Mouse (Mus musculus): ENCODE results near the gene Msx1. TPM values are rescaled to one million over a fixed set of nuclear protein-coding genes. Genes with fewer than 3 reads are reported as not detected.
"Not testable (repeated sequence)": the region's sequence is repeated elsewhere in the genome, so short reads cannot be mapped to it uniquely, and the experiment has no call there.

Msx1 gene
- polyA plus RNA-seq, 1 experiment, result not detected

DNA sequence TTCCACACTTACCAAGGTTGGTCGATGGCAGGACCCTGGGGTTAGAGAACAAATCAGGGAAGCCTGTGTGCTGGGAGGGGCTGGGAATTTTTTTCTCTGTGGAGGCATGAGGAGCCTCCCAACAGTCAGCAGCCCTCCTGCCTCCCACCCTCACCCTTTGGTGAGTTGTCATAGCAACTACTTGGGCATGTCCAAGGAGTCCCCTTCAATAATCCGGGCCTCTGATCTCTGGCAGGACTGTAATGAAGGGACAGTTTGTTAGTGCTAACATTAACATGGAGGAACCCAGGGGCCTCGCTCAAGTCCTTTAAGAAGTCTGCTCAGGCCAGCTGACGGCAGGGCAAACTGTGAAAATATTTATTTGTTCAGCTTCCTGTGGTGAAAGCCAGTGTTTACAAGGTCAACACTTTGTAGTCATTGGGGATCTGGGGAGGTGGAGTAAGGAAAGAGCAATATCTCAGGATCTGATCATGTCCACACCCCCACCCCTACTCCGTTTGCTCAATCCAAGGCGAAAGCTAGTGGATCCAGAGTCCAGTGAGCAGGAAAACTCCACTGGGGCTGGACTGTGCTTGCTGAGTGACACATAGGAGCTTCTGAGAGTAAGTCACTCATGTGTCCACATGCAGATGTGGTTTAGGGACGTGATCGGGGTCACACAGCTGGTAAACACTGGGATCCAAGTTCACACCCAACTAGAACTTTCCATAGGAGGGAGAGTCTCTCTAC, 24.8 kb upstream of the Msx1 start:
- no peak for TF ChIP-seq CTCF (IDR thresholded peaks at IDR 0.05; ENCODE audit: insufficient read depth, low read depth, low read length)
- TF ChIP-seq POLR2A (IDR thresholded peaks at IDR 0.05; ENCODE audit: insufficient read depth, low read depth, low read length), result no peak
- WGBS, result 60% methylated on average over 8 of the region's 8 CpGs
- H3K4me3 ChIP-seq (ENCODE audit: insufficient read depth, low read depth, low read length), result no peak overlapping the region

DNA sequence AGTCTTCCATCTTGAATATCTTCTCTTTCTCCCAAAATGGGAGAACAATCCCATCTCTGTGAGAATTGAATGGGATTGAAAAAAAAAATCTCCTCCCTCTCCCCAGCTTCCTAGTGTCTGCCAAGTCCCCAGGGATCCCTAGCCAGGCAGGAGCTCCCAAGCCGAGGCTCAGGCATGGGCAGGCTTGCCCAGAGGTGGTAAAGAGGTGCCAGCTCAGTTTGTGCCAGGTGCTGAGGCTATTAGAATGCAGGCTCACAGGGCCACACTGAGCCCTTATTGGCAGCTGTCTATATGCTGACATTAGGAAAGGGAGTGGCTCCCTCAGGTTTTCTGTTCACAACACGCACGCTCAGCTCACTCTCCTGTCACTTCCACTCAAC, 11.9 kb upstream of the Msx1 start:
- H3K4me3 ChIP-seq (ENCODE audit: insufficient read depth, low read depth, low read length), result no peak overlapping the region
- H3K27ac ChIP-seq (ENCODE audit: insufficient read depth, low read depth, low read length), result no peak overlapping the region
- TF ChIP-seq POLR2A (IDR thresholded peaks at IDR 0.05; ENCODE audit: insufficient read depth, low read depth, low read length), result no peak
- no peak for TF ChIP-seq CTCF (IDR thresholded peaks at IDR 0.05; ENCODE audit: insufficient read depth, low read depth, low read length)
- WGBS, result 70% methylated on average over 3 of the region's 3 CpGs
- peaks cover 5% of the 10 kb centered on the region; the same call in 1 of the 2 replicates for H3K4me1 ChIP-seq (ENCODE audit: control insufficient read depth, insufficient read depth, low read length)

More for the DNA sequence above, 24.8 kb upstream of the Msx1 start:
- H3K4me1 ChIP-seq (ENCODE audit: control insufficient read depth, insufficient read depth, low read length), result no peaks in the 10 kb centered on the region
- H3K27ac ChIP-seq (ENCODE audit: insufficient read depth, low read depth, low read length), result no peak overlapping the region

DNA sequence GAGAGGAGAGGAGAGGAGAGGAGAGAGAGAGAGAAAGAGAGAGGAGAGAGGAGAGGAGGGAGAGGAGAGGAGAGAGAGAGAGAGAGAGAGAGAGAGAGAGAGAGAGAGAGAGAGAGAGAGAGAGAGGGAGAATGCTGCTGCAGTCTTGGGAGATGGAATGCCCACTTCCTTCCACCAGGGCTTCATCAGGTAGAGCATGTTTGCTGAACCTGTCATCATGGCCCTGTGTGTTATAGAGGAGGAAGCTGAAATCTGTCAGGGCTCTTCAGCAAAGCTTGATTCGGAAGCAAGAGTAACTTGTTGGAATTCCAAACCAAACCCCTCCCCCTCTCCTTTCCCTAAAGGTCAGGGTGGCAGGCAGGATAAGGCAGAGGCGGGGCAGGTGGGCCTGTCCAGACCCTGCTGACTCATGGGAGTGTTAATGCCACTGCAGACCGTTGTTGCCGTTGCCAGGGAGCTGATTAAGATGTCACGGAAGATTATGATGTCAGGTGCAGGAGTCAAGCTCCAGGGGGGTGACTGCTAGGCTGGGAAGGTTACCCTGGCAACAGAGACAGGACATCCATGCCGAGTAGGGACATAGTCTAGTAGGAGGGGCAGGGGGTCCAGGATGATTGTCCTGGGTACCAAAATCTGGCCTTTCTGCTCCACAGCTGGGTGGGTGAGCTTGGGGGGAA, 11.3 kb upstream of the Msx1 start:
- Histone ChIP-seq H3K4me1 (ENCODE audit: control insufficient read depth, insufficient read depth, low read length) (peaks cover 5% of the 10 kb centered on the region; the same call in 1 of the 2 replicates), H3K4me3 (ENCODE audit: insufficient read depth, low read depth, low read length) (no peak overlapping the region), H3K27ac (ENCODE audit: insufficient read depth, low read depth, low read length) (no peak overlapping the region)
- no peak for TF ChIP-seq POLR2A (IDR thresholded peaks at IDR 0.05; ENCODE audit: insufficient read depth, low read depth, low read length)
- no peak for TF ChIP-seq CTCF (IDR thresholded peaks at IDR 0.05; ENCODE audit: insufficient read depth, low read depth, low read length)
- 9% methylated on average over 6 of the region's 6 CpGs for WGBS

DNA sequence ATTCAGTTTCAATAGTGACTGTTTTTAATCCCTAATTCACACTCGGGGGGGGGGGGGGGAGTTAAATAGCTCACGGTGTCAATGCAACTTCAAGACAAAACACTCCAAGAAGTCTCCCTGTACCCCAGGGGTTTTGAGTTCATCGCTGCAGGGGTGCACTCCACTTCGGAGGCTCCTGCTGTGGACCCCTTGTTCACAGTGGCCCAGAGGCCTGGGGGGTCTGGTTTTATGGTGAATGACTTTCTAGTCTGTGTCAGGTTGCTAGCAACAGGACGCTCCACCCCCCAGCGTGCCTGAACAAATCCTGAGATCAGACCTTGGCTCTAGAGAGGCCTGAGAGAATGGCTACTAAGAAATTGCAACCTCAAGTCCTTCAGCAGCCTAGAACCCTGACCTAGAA, 8.4 kb upstream of the Msx1 start:
- no peak overlapping the region for H3K27ac ChIP-seq (ENCODE audit: insufficient read depth, low read depth, low read length)
- H3K4me3 ChIP-seq (ENCODE audit: insufficient read depth, low read depth, low read length), result no peak overlapping the region
- peaks cover 5% of the 10 kb centered on the region; the same call in 1 of the 2 replicates for H3K4me1 ChIP-seq (ENCODE audit: control insufficient read depth, insufficient read depth, low read length)
- TF ChIP-seq POLR2A (IDR thresholded peaks at IDR 0.05; ENCODE audit: insufficient read depth, low read depth, low read length), result no peak
- TF ChIP-seq CTCF (IDR thresholded peaks at IDR 0.05; ENCODE audit: insufficient read depth, low read depth, low read length), result no peak
- 27% methylated on average over 6 of the region's 6 CpGs for WGBS

DNA sequence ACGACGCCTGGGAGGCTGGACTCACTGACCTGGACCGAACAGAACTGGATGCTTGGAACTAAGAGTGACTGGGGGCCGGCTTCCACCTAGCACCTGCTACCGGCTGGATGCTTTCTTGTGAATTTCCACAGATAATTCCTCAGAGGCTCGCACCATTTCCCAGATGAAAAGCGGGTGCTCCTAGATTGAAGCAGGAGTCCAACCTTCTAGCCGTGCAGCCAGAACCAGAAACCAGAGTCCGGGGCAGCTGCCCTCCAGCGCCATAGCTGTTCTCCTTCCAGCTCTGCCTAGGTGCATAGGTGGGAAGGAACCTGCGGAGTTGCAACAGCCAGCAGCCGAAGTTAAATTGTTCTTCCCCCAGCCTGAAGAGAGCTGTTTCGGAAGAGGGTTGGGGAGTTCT, 7.6 kb upstream of the Msx1 start:
- Histone ChIP-seq H3K4me3 (ENCODE audit: insufficient read depth, low read depth, low read length) (no peak overlapping the region), H3K27ac (ENCODE audit: insufficient read depth, low read depth, low read length) (no peak overlapping the region), H3K4me1 (ENCODE audit: control insufficient read depth, insufficient read depth, low read length) (peaks cover 5% of the 10 kb centered on the region; the same call in 1 of the 2 replicates)
- TF ChIP-seq CTCF (IDR thresholded peaks at IDR 0.05; ENCODE audit: insufficient read depth, low read depth, low read length) (no peak), POLR2A (IDR thresholded peaks at IDR 0.05; ENCODE audit: insufficient read depth, low read depth, low read length) (no peak)
- WGBS, result 11% methylated on average over 13 of the region's 13 CpGs

DNA sequence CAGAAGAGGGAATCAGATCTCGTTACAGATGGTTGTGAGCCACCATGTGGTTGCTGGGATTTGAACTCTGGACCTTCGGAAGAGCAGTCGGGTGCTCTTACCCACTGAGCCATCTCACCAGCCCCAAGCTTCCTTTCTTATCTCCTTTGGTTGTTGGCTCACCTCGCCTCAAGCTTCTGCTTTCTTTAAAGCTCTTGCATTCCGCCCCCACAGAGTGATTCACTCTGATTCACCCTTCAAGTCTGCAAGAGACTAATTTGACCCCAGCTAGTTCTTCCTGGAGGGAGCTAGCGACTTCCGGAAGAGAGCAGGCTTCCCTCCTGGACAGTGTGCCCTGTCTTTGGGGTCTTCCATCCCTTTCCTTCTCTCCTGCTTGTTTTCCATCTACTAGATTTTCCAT, 6.1 kb upstream of the Msx1 start:
- 6% methylated on average over 6 of the region's 7 CpGs for WGBS
- not testable (repeated sequence) for H3K27ac ChIP-seq (ENCODE audit: insufficient read depth, low read depth, low read length); H3K4me3 ChIP-seq (ENCODE audit: insufficient read depth, low read depth, low read length); H3K4me1 ChIP-seq (ENCODE audit: control insufficient read depth, insufficient read depth, low read length)

DNA sequence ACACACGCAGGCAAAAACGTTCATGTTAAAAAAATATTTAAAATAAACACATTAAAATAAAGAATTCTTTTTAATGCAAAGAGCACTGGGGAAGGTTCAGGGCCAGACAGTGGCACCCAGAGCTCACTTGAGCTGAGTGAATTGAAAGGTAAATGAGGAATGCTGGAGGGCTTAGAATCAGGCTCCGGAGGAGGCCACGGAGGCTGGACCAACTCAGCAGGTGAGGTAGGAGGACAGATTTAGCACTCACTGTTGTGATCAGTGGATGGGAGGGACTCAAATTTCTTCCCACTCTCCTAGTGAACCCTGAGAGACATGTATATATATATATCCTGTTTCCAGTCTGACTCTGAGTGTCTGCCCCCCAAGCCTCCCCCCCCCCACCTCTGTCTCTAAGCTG, 5.5 kb upstream of the Msx1 start:
- peaks cover 4% of the 10 kb centered on the region; the same call in 1 of the 2 replicates for H3K4me1 ChIP-seq (ENCODE audit: control insufficient read depth, insufficient read depth, low read length)
- TF ChIP-seq POLR2A (IDR thresholded peaks at IDR 0.05; ENCODE audit: insufficient read depth, low read depth, low read length), result no peak
- TF ChIP-seq CTCF (IDR thresholded peaks at IDR 0.05; ENCODE audit: insufficient read depth, low read depth, low read length), result no peak
- no peak overlapping the region for H3K4me3 ChIP-seq (ENCODE audit: insufficient read depth, low read depth, low read length)
- WGBS, result 9% methylated on average over 4 of the region's 4 CpGs
- no peak overlapping the region for H3K27ac ChIP-seq (ENCODE audit: insufficient read depth, low read depth, low read length)

DNA sequence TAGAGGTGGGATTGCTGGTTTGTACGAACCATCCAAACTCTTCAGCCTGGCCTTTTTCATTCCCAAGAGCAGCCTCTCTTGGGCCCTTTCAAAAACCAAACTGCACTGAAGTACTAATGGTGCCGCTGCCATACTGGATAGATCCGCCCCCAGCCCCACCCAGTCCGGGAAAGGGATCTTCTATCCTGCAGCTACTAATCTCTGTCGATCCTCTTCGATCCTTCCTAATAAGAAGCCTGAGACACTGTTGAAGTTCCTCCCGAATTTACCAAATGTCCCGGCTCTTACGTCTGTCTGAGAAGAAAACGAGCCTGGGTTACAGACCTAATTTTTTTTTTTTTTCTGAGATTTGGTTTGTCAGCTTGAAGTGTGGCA, 4.9 kb upstream of the Msx1 start:
- no peak for TF ChIP-seq CTCF (IDR thresholded peaks at IDR 0.05; ENCODE audit: insufficient read depth, low read depth, low read length)
- no peak for TF ChIP-seq POLR2A (IDR thresholded peaks at IDR 0.05; ENCODE audit: insufficient read depth, low read depth, low read length)
- peaks cover 7% of the 10 kb centered on the region; the same call in 1 of the 2 replicates for H3K4me1 ChIP-seq (ENCODE audit: control insufficient read depth, insufficient read depth, low read length)
- no peak overlapping the region for H3K4me3 ChIP-seq (ENCODE audit: insufficient read depth, low read depth, low read length)
- 3% methylated on average over 10 of the region's 10 CpGs for WGBS
- no peak overlapping the region for H3K27ac ChIP-seq (ENCODE audit: insufficient read depth, low read depth, low read length)

DNA sequence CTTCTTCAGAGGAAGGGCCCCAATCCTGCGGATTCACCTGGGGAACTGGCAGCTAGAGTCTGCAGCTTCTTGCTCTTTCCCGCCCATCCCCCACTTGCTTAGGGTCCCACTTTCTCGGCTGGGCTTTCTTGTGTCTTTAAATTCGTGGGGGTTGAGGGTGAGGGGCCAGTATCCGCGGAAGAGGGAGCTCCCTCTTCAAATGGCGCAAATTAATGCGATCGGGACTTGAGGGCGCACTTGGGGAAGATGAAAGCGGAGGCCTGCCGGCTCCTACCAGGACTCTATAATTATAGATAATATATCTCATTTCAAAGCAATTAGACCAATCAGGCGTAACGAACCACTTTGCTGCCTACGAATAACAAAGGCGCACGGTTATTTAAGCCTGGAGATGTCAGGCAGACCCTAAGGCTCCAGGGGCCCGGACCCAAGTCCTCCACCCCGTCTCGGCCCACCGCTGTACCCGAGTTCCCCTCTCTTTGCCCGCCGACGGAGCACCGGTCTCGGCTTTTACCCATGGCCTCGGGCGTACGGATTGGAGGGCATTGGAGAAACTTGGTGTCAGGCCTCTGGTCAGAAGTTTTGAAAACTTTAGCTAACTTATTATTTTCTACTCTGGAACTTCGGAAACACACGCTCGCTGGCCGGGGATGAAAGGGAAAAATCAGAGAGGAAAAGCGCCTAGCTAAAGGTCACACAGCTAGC, 4.4 kb upstream of the Msx1 start:
- no peak overlapping the region for H3K27ac ChIP-seq (ENCODE audit: insufficient read depth, low read depth, low read length)
- H3K4me3 ChIP-seq (ENCODE audit: insufficient read depth, low read depth, low read length), result no peak overlapping the region
- no peak for TF ChIP-seq POLR2A (IDR thresholded peaks at IDR 0.05; ENCODE audit: insufficient read depth, low read depth, low read length)
- 2% methylated on average over 35 of the region's 35 CpGs for WGBS
- H3K4me1 ChIP-seq (ENCODE audit: control insufficient read depth, insufficient read depth, low read length), result peaks cover 13% of the 10 kb centered on the region
